Mouse (Mus musculus): ENCODE data around the gene Nf1.

DNA sequence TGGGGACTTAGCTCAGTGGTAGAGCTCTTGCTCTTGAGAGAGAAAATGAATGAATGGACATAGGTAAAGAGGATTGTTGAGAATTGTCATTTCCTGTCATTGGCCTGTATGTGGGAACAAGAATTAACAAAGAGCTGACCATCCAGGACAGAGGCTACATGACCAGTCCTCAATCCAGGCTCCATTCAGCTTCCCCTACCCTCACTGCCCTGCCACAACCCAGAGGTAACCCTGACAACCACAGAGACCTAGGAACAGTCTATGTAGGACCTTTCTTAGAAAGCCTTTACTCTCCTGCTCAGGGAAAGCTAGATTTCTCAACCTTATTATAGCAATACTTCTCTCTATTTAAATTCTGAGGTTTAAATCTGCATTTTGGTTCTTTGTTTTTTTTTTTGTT lies 181.3 kb downstream of the Nf1 start:
- TF ChIP-seq CTCF (IDR thresholded peaks at IDR 0.05) (no peak), EP300 (IDR thresholded peaks at IDR 0.05) (no peak)
